Mouse (Mus musculus): ENCODE measurements around the gene Lmo4. TPM values are rescaled to one million over a fixed set of nuclear protein-coding genes. Genes with fewer than 3 reads are reported as not detected.

Lmo4 gene
- polyA plus RNA-seq, 1 experiment from 2014 or later: 50.7 TPM

DNA sequence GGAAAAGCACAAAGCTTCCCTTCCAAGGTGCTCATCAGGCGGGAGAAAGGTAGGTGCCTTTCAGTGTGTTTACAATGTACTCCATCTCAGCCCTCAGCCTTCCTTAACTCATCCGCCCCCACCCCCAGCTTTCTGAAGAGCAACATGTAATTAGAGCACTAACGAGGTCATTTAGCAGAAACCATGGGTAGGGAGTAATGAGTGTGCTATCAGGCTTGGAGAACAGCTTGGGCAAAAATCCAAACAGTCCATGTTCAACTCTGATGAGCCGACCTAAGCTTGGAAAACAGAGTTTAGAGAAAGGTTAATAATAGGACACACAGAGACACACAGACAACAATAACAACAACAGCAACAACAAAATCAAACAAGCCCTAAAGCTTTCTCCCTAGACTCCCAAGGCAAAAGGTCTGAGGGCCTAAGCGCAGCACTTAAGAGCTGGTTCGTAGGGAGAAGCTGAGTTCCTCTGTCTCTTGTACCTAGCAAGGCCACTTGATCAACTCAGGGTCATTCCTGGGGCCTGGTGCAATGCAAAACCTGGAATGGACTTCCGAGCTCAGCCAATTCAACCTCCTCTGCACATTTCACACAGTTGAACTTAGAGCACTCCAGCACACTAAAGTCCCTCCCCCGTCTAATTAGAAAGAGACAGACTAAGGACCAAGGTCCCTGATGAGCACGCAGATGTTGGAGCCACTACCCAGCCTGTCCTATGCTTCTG lies 40.2 kb downstream of the Lmo4 start:
- Histone ChIP-seq H3K27ac (no peak overlapping the region), H3K9me3 (no peaks in the 10 kb centered on the region), H3K9ac (no peak overlapping the region), H3K4me1 (peaks cover 9% of the 10 kb centered on the region; the same call in 1 of the 2 replicates), H3K27me3 (peaks cover 34% of the 10 kb centered on the region), H3K36me3 (replicated peaks) (no peaks in the 10 kb centered on the region), H3K4me3 (replicated peaks) (no peak overlapping the region), H3K4me2 (0 out of 2 replicates have a peak overlapping the region, but pooled peaks have one; percentile 2)
- 36% methylated on average over 9 of the region's 9 CpGs for WGBS
- peak; percentile 60; the same call in 1 of the 2 replicates for ATAC-seq (ENCODE audit: low FRiP score)

DNA sequence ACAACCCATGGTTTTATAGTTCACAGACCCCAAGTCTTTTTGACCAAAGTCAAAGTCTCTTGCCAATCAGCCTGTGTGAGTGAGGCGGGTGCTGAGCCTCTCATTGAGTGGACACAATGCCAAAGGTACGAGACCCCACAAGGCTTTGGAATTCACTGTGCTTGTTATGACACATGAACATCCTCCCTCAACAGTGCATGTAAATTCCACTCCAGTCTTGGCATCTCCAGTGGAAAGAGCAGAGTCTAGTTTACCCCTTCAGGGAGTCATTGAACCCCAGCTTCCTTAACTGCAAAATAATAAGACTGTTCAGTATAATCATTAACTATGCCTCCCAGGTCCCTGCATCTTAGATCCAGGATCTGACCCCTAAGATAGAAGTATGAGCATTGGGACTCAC lies 41.3 kb downstream of the Lmo4 start:
- WGBS: 85% methylated on average over 2 of the region's 2 CpGs
- H3K9me3 ChIP-seq: no peaks in the 10 kb centered on the region
- no peak overlapping the region for H3K27ac ChIP-seq
- H3K4me1 ChIP-seq: peaks cover 9% of the 10 kb centered on the region; the same call in 1 of the 2 replicates
- no peak overlapping the region for H3K4me3 ChIP-seq (replicated peaks)
- peaks cover 24% of the 10 kb centered on the region for H3K27me3 ChIP-seq
- H3K9ac ChIP-seq: no peak overlapping the region
- no peak overlapping the region for H3K4me2 ChIP-seq
- no peaks in the 10 kb centered on the region for H3K36me3 ChIP-seq (replicated peaks)
- ATAC-seq (ENCODE audit: low FRiP score): no peak

DNA sequence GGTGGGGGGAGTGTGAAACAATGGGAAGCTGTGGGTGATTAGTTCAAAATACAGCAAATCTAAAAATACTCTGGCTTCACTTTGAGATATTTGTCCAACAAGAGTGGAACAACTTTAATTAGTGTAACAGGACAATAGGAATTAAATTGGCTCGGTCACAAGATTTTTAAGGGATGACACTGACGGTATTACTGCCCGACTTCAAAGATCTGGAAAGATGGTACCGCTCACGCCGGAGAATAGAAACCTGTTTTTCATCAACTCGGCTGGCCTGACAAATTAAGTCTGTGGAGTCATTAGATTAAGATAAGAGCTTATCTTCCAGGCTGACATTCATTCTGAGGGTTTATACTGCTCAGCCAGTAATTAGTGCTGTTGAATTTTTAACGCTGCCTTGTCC lies 42.9 kb downstream of the Lmo4 start:
- ATAC-seq (ENCODE audit: low FRiP score): no peak
- H3K9ac ChIP-seq: no peak overlapping the region
- no peak overlapping the region for H3K4me3 ChIP-seq (replicated peaks)
- WGBS: 28% methylated on average over 8 of the region's 8 CpGs
- H3K27me3 ChIP-seq: peaks cover 17% of the 10 kb centered on the region
- peaks cover 9% of the 10 kb centered on the region; the same call in 1 of the 2 replicates for H3K4me1 ChIP-seq
- H3K9me3 ChIP-seq: no peaks in the 10 kb centered on the region
- H3K36me3 ChIP-seq (replicated peaks): no peaks in the 10 kb centered on the region
- no peak overlapping the region for H3K4me2 ChIP-seq
- H3K27ac ChIP-seq: no peak overlapping the region

DNA sequence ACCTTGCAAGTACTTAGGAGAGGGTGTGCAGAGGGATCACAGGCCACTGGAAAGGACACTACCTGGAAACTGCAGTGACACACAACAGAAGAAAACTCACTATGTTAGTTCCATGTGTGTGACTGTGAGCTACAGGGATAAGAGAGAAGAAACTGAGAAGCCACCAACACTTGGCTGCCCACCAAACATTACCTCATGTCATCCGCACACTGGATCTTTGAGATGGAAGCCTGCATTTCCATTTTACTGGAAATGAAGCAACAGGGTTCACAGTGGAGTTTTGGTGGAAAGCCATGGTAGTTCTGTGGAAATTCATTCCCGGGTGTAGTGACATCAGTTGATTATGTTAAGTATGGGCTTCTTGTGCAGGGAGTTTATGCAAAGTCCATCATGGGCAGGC lies 43.8 kb downstream of the Lmo4 start:
- Histone ChIP-seq H3K27ac (no peak overlapping the region), H3K36me3 (replicated peaks) (no peaks in the 10 kb centered on the region), H3K9ac (no peak overlapping the region), H3K9me3 (no peaks in the 10 kb centered on the region), H3K27me3 (peaks cover 8% of the 10 kb centered on the region), H3K4me1 (peaks cover 9% of the 10 kb centered on the region; the same call in 1 of the 2 replicates), H3K4me2 (no peak overlapping the region), H3K4me3 (replicated peaks) (no peak overlapping the region)
- 91% methylated on average over 2 of the region's 2 CpGs for WGBS
- no peak for ATAC-seq (ENCODE audit: low FRiP score)

DNA sequence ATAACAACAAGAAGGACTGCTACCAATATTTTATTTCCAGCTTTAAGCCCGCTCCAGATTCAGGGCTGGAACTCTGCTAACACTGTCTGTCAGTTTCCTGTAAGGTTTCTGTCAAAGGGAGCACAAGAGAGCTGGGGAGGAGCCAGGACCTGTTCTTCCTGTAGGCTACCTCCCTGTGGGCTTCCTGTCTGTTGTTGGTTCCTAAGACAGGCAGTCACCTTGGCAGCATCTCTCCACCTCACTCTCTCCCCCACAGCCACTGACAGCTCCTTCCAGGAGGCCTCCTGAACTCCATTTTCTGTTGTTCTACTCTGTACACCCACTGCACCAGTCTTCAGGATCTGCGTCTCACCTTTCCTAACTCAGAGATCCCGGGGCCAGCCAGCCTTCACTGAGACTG lies 49.3 kb downstream of the Lmo4 start:
- H3K4me1 ChIP-seq: no peaks in the 10 kb centered on the region
- no peak overlapping the region for H3K9ac ChIP-seq
- no peak overlapping the region for H3K4me2 ChIP-seq
- no peaks in the 10 kb centered on the region for H3K36me3 ChIP-seq (replicated peaks)
- no peak for ATAC-seq (ENCODE audit: low FRiP score)
- no peak overlapping the region for H3K4me3 ChIP-seq (replicated peaks)
- H3K27me3 ChIP-seq: no peaks in the 10 kb centered on the region
- no peak overlapping the region for H3K27ac ChIP-seq
- H3K9me3 ChIP-seq: no peaks in the 10 kb centered on the region
- WGBS: 85% methylated on average over 3 of the region's 3 CpGs

DNA sequence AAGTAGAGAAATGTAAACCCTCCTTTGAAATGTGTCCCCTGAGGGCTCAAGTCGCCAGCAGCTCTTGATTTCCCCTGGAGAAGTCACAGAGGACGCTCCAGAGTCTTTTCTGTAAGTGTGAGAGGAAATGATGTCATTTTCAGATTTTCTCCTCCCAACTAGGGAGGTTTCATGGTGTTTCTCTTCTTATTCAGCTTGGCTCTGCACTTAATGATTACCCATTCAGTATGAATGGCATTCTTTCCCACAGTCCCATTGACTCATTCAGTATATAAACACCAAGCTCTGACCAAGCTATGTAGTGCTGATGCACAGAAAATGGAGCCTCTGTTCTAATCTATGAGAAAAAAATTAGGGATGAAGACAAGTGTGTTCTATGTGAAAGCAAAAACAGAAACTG lies 51.6 kb downstream of the Lmo4 start:
- 50% methylated on average over 2 of the region's 2 CpGs for WGBS
- Histone ChIP-seq H3K9me3 (no peaks in the 10 kb centered on the region), H3K9ac (no peak overlapping the region), H3K27me3 (no peaks in the 10 kb centered on the region), H3K4me2 (no peak overlapping the region), H3K4me3 (replicated peaks) (no peak overlapping the region), H3K4me1 (no peaks in the 10 kb centered on the region), H3K27ac (no peak overlapping the region), H3K36me3 (replicated peaks) (no peaks in the 10 kb centered on the region)
- ATAC-seq (ENCODE audit: low FRiP score): no peak

DNA sequence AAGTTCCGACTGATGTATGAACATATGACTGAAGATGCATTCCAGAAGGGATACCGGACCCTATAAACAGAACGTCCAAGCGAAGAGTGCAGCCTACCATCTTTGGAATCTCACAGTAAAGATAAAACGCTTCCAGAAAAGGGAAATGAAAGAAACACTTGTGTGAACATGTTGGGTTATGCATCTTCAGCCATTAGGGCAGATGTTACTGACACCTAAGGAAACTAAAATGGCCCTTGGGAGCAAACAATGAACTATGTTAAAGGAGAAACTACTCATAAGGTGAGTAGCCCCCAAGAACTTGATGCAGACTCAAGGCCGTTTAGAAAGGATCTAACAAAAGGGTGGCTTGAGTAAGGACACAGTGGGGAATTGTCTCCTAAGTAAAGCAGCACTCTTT lies 54.0 kb downstream of the Lmo4 start:
- ATAC-seq (ENCODE audit: low FRiP score): no peak
- 91% methylated on average over 6 of the region's 6 CpGs for WGBS
- no peak overlapping the region for H3K27ac ChIP-seq
- H3K9ac ChIP-seq: no peak overlapping the region
- H3K9me3 ChIP-seq: no peaks in the 10 kb centered on the region
- no peak overlapping the region for H3K4me2 ChIP-seq
- no peaks in the 10 kb centered on the region for H3K36me3 ChIP-seq (replicated peaks)
- no peaks in the 10 kb centered on the region for H3K27me3 ChIP-seq
- no peaks in the 10 kb centered on the region for H3K4me1 ChIP-seq
- H3K4me3 ChIP-seq (replicated peaks): no peak overlapping the region

DNA sequence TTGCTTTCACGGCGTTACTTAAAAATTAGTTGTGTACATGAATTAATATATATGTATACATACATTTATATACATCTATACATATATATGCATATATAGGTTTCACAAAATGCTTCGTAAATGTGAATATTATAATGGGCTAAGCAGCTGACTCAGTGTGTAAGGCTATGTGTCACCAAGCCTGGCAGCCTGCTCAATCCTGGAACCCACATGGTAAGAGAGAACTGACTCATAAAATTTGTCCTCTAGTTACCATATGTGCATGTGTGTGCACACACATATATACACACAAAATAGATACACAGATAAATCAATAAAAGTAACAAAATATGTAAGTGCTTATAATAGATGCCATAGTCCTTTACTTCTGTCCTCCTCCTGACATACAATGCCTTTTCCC lies 56.8 kb downstream of the Lmo4 start:
- Histone ChIP-seq H3K27ac (no peak overlapping the region), H3K9me3 (no peaks in the 10 kb centered on the region), H3K9ac (no peak overlapping the region), H3K4me1 (no peaks in the 10 kb centered on the region), H3K4me3 (replicated peaks) (no peak overlapping the region), H3K4me2 (no peak overlapping the region), H3K27me3 (no peaks in the 10 kb centered on the region), H3K36me3 (replicated peaks) (no peaks in the 10 kb centered on the region)
- ATAC-seq (ENCODE audit: low FRiP score): no peak
- WGBS: 96% methylated on average over 3 of the region's 3 CpGs

DNA sequence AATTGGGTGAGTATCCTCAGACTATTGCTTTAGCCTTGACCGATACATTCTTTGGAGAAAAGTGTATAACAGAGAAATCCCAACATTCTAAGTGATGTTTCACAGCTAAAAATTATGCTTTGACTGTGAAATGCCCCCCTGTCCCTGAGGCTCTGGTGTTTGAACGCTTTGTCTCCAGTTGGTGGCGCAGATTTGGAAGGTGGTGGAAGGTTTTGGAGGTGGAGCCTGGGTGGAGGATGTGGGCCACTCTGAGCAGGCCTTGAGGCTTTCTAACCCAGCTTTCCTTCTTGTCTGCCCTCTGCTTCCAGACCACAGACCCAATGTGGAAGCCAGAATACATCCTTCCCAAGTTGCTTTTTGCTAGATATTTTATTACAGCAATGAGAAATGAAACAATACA lies 57.8 kb downstream of the Lmo4 start:
- Histone ChIP-seq H3K4me1 (no peaks in the 10 kb centered on the region), H3K4me3 (replicated peaks) (no peak overlapping the region), H3K9me3 (no peaks in the 10 kb centered on the region), H3K36me3 (replicated peaks) (no peaks in the 10 kb centered on the region), H3K27me3 (no peaks in the 10 kb centered on the region), H3K27ac (no peak overlapping the region), H3K4me2 (no peak overlapping the region), H3K9ac (no peak overlapping the region)
- 86% methylated on average over 3 of the region's 3 CpGs for WGBS
- no peak for ATAC-seq (ENCODE audit: low FRiP score)

DNA sequence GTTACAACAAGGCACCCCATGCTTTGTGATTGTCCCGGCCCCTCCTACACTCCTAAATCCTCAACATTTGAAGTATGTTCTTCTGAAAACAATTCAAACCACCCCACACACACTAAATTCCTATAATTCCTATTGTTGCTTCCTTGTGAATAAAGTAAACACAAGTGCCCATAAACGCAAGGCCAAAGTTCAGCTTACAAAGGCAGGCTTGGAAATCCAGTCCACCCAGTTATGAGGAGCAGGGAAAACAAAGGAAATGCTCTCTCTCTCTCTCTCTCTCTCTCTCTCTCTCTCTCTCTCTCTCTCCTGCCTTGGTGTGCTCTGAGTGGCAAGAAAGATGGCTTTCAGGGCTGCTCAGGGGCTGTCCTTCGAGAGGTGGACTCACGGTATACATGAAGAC lies 61.0 kb downstream of the Lmo4 start:
- no peak overlapping the region for H3K4me3 ChIP-seq (replicated peaks)
- no peaks in the 10 kb centered on the region for H3K4me1 ChIP-seq
- H3K27ac ChIP-seq: no peak overlapping the region
- no peak overlapping the region for H3K4me2 ChIP-seq
- no peaks in the 10 kb centered on the region for H3K9me3 ChIP-seq
- no peak for ATAC-seq (ENCODE audit: low FRiP score)
- 89% methylated on average over 4 of the region's 4 CpGs for WGBS
- H3K36me3 ChIP-seq (replicated peaks): no peaks in the 10 kb centered on the region
- H3K9ac ChIP-seq: no peak overlapping the region
- no peaks in the 10 kb centered on the region for H3K27me3 ChIP-seq

DNA sequence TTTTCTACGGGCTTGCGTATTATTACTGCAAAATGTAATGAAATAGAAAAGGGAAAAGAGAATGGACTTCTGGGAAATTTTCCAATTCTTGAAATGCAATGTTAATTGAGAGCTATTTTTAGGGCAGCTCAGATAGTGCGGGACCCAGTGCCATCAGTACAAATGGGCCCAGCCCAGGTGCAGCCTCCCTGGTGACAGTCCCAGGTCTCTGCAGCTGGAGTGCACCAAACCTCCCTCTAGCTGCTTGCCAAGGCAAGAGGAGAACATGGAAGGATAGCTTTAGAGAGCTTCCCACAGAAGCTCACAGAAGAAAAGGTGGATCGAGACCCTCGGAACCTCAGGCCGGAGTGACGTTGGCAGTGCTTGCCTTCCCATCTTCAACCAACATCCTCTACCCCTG lies 62.1 kb downstream of the Lmo4 start:
- Histone ChIP-seq H3K4me3 (replicated peaks) (no peak overlapping the region), H3K4me2 (no peak overlapping the region), H3K36me3 (replicated peaks) (no peaks in the 10 kb centered on the region), H3K9me3 (no peaks in the 10 kb centered on the region), H3K4me1 (no peaks in the 10 kb centered on the region), H3K9ac (no peak overlapping the region), H3K27me3 (no peaks in the 10 kb centered on the region), H3K27ac (no peak overlapping the region)
- ATAC-seq (ENCODE audit: low FRiP score): no peak
- WGBS: 94% methylated on average over 7 of the region's 7 CpGs

DNA sequence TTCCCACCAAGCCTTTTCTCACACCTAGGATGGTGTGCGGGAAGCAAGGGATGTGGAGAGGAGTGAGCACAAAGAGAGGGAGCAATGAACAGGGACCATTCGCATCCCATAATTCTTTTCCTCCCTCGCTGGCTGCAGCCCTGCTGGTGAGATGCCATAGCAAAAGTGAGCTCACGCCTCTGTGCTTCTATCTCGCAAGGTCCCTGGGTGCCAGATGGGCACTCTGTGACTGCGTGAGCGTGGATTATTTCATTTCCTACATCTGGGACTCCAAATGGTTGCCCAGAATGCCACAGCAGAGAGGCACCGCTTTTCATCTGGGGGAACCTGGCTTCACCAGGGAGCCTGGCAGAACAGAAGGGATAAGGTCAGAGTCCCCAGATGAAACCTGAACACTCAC lies 63.2 kb downstream of the Lmo4 start:
- Histone ChIP-seq H3K4me3 (replicated peaks) (no peak overlapping the region), H3K9ac (no peak overlapping the region), H3K27me3 (no peaks in the 10 kb centered on the region), H3K36me3 (replicated peaks) (no peaks in the 10 kb centered on the region), H3K9me3 (no peaks in the 10 kb centered on the region), H3K27ac (no peak overlapping the region), H3K4me2 (no peak overlapping the region), H3K4me1 (no peaks in the 10 kb centered on the region)
- 84% methylated on average over 8 of the region's 8 CpGs for WGBS
- ATAC-seq (ENCODE audit: low FRiP score): no peak; the same call in 1 of the 2 replicates

DNA sequence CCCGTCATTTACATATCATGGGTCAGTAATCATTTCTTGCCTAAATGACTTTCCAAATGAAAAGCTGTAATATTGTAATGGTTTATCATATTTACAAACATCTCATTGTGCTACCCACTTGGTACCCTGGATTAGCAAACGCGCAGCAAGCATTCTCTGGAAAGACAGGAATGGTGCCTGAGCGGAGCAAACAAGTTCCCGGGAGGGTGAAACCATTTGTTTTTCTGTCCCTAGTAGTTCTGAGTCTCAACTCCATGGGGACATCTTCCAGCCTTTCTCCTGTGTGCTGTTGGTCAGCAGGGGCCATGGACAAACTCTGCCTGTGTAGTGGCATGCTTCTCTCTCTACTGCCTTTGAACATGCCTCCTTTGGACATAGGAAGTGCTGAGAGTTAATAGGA lies 64.2 kb downstream of the Lmo4 start:
- H3K4me2 ChIP-seq: no peak overlapping the region
- no peak for ATAC-seq (ENCODE audit: low FRiP score)
- WGBS: 88% methylated on average over 5 of the region's 5 CpGs
- no peaks in the 10 kb centered on the region for H3K36me3 ChIP-seq (replicated peaks)
- no peaks in the 10 kb centered on the region for H3K4me1 ChIP-seq
- no peak overlapping the region for H3K9ac ChIP-seq
- H3K4me3 ChIP-seq (replicated peaks): no peak overlapping the region
- no peak overlapping the region for H3K27ac ChIP-seq
- no peaks in the 10 kb centered on the region for H3K9me3 ChIP-seq
- H3K27me3 ChIP-seq: no peaks in the 10 kb centered on the region

Measured in forebrain, embryonic 12.5 days (tissue).